Mouse (Mus musculus): ENCODE results near the gene Gif.

DNA sequence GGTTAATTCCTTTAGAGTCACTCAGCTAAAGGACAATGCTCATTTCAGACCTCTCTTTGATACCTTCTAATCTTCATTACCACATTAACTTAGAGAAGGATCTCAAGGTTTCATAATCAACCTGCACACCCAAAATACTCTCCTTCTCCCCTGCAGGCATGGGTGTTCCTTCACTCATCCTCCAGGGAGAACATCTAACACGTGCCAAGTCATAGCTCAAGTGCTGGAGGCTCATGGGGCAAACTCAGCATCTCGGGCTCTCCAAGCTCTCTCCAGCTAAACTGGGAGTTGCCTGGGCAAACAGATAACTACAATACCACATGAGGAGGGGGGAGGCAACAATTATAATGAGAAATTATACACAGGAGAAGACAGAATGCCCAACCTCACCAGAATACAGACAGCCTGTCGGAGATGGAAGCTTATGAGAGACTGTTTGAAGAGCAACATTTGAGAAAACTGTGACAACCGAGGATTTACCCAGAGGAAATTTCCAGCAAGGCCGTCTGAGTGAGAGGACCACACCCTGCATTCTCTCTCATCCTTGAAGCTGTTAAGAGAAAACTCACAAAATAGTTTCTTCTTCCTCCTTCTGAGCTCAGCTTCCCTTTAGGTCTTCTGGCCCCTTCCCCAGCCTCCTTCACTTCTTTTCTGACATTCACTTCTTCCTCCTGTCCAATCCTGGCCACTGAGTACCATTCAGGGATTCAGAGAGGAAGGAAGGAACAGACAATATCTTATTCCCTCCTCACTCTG lies 62.8 kb downstream of the Gif start:
- TF ChIP-seq TAL1 (IDR thresholded peaks at IDR 0.05; ENCODE audit: low read length) (no peak), GATA1 (IDR thresholded peaks at IDR 0.05; ENCODE audit: low read length) (no peak)
